Mouse (Mus musculus) CD4-positive naive resting alpha-beta T cell, adult 57 days (primary cell): ENCODE data around the gene Gm43552. TPM values are rescaled to one million over a fixed set of nuclear protein-coding genes. Genes with fewer than 3 reads are reported as not detected.

Source experiments
- total RNA-seq: library from RNA; stranded (reverse); gene quantifications from one replicate; pipeline ENCODE4 v1.2.4, GENCODE M21; 2023

The Gm43552 gene
- total RNA-seq, result not detected

GRCm38 (mm10) chr5:65492716-65493531 is at the start of gene Gm43552:
TSS of gene Gm43552 (minus strand) at chr5:65492833.

GRCm38 (mm10) chr5:65536751-65537419 is 44.3 kb upstream of the Gm43552 start, which contains the start of the genes Smim14 and Ube2k:
TSS of gene Smim14 (minus strand) at chr5:65537184.
TSS of gene Ube2k (plus strand) at chr5:65537233.

GRCm38 (mm10) chr5:65435806-65436561 is 56.6 kb downstream of the Gm43552 start, which contains the start of gene Ugdh:
TSS of gene Ugdh (minus strand) at chr5:65435949.

GRCm38 (mm10) chr5:65390648-65391644 is 101.7 kb downstream of the Gm43552 start, which contains the start of the genes Rpl9 and Lias:
TSS of gene Rpl9 (minus strand) at chr5:65391444.
TSS of gene Lias (plus strand) at chr5:65391497.

Other genes starting within 250 kb of the Gm43552 start
- gene Rfc1, start 157.2 kb downstream of the Gm43552 start, total RNA-seq, result 41.9 TPM
- not detected for gene Klb, start 144.5 kb downstream of the Gm43552 start, total RNA-seq
- gene Rpl9, start 101.4 kb downstream of the Gm43552 start, total RNA-seq, result 2,825 TPM
- 33.3 TPM for gene Lias, start 101.3 kb downstream of the Gm43552 start, total RNA-seq
- gene Ugdh, start 56.9 kb downstream of the Gm43552 start, total RNA-seq, result 20.1 TPM
- 112 TPM for gene Smim14, start 44.4 kb upstream of the Gm43552 start, total RNA-seq
- 75.6 TPM for gene Ube2k, start 44.4 kb upstream of the Gm43552 start, total RNA-seq
- 268 TPM for gene Pds5a, start 205.4 kb upstream of the Gm43552 start, total RNA-seq